Mouse (Mus musculus) hindbrain, embryonic 15.5 days (tissue): ENCODE data around the gene Slc23a2. TPM values are rescaled to one million over a fixed set of nuclear protein-coding genes. Genes with fewer than 3 reads are reported as not detected.

ENCODE experiments used
- ATAC-seq: fragments of 200-750 bp; cut with Nextera tagmentation; 2 replicates; pipeline ENCODE4 v1.8.0; 2017; ENCODE audit warnings: low read depth, moderate number of reproducible peaks, moderate TSS enrichment; ENCODE audit not compliant: low FRiP score
- H3K27ac ChIP-seq: fragments of 300-500 bp; sonication (generic); replicated peaks from 2 replicates; pipeline ENCODE4 v1.5.1; 2015; ENCODE audit warnings: mild to moderate bottlenecking, inconsistent platforms
- H3K27me3 ChIP-seq: fragments of 300-500 bp; sonication (generic); 2 replicates; pipeline ENCODE4 v1.6.1; 2015; ENCODE audit warnings: control low read depth, inconsistent platforms
- H3K36me3 ChIP-seq: fragments of 300-500 bp; sonication (generic); 2 replicates; pipeline ENCODE4 v1.6.1; 2015; ENCODE audit warnings: control low read depth, inconsistent platforms
- H3K4me1 ChIP-seq: fragments of 300-500 bp; sonication (generic); replicated peaks from 2 replicates; pipeline ENCODE4 v1.6.1; 2015; ENCODE audit warnings: control low read depth, inconsistent platforms
- H3K4me2 ChIP-seq: fragments of 300-500 bp; sonication (generic); 2 replicates; pipeline ENCODE4 v1.6.1; 2015; ENCODE audit warnings: moderate library complexity, mild to moderate bottlenecking, inconsistent platforms
- H3K4me3 ChIP-seq: fragments of 300-500 bp; sonication (generic); 2 replicates; pipeline ENCODE4 v1.5.1; 2015; ENCODE audit warnings: mild to moderate bottlenecking, inconsistent platforms
- H3K9ac ChIP-seq: fragments of 300-500 bp; sonication (generic); 2 replicates; pipeline ENCODE4 v1.6.1; 2015; ENCODE audit warnings: inconsistent platforms
- H3K9me3 ChIP-seq: fragments of 300-500 bp; sonication (generic); 2 replicates; pipeline ENCODE4 v1.6.1; 2016; ENCODE audit warnings: control low read depth, inconsistent platforms
- WGBS: fragments of 180-500 bp; shearing (Covaris S2); methylation state at CpG from one replicate; pipeline ENCODE4 v1.1.7; 2015; 5-methylcytosine and 5-hydroxymethylcytosine counted together
- polyA plus RNA-seq: library from polyadenylated mRNA; unstranded; fragments of >200 nt; fragmentation: Nextera tagmentation; extraction: Ambion mirVana; gene quantifications from 2 replicates; pipeline ENCODE4 v1.2.1, GENCODE M21; 2015

Slc23a2 gene
- polyA plus RNA-seq, 1 experiment from 2014 or later: 36.3 TPM

DNA sequence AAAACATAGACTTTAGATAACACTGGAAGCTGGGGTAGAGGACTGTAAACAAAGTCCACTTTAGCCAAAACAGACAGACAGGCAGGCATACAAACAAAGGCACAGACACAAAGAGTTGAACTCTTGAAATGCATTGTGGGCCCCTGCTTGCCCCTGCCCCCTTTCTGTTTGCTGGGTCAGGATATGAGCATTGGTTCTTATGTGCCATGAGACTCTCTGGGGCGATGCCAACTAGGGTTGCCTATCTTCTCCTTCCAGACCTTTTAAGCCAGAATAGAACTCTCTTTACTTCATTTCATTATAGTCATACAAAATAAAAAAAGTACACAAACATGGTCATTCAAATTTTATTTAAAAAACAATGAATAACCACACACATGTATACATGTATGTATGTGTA, 51.6 kb downstream of the Slc23a2 start:
- no peaks in the 10 kb centered on the region for H3K4me1 ChIP-seq
- H3K36me3 ChIP-seq: peaks cover 31% of the 10 kb centered on the region
- no peaks in the 10 kb centered on the region for H3K27me3 ChIP-seq
- ATAC-seq: no peak
- H3K27ac ChIP-seq: no peak overlapping the region
- no peak overlapping the region for H3K4me3 ChIP-seq
- H3K4me2 ChIP-seq: no peak overlapping the region
- H3K9me3 ChIP-seq: no peaks in the 10 kb centered on the region
- H3K9ac ChIP-seq: no peak overlapping the region
- WGBS: 97% methylated on average over 1 of the region's 1 CpGs

DNA sequence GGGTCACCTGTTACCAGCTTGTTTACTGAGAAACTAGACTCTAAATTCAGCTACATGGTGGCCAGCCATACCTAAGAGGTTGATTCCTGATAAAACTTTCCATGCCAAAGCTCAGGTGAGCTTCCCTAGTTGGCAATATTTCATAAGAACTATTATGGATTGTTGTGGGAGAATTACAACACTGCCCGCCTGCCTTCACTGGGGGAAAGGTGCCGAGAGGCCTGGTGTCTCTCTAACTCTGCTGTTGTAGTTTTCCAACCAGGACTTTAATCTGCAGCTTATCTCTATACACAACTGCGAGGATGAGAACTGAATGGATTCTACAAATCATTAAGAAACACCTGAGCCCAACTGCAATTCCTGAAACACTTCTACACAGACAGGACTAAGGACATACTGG, 52.2 kb downstream of the Slc23a2 start:
- Histone ChIP-seq H3K27me3 (no peaks in the 10 kb centered on the region), H3K36me3 (peaks cover 36% of the 10 kb centered on the region), H3K4me1 (no peaks in the 10 kb centered on the region), H3K27ac (no peak overlapping the region), H3K4me2 (no peak overlapping the region), H3K4me3 (no peak overlapping the region), H3K9me3 (no peaks in the 10 kb centered on the region), H3K9ac (no peak overlapping the region)
- 92% methylated on average over 3 of the region's 3 CpGs for WGBS
- ATAC-seq: no peak

DNA sequence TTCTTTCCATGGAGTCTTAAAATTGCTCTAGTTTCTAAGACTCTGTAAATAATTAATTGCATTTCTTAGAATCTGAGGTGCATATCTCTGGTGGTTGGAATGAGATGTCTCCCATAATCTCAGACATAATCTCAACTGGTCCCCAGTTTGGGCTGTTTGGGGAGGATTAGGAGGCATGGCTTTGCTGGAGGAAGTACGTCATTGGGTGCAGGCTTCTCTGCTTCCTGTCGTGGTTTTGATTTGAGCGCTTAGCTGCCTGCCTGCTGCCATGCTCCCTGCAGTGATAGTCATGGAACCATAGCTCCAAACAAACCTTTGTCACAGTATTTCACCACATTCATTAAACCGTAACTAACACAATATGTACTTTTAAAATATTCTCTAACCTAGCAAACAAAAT, 53.2 kb downstream of the Slc23a2 start:
- no peaks in the 10 kb centered on the region for H3K9me3 ChIP-seq
- no peak overlapping the region for H3K4me3 ChIP-seq
- ATAC-seq: no peak
- WGBS: 79% methylated on average over 4 of the region's 4 CpGs
- H3K27ac ChIP-seq: no peak overlapping the region
- peaks cover 45% of the 10 kb centered on the region for H3K36me3 ChIP-seq
- H3K4me1 ChIP-seq: no peaks in the 10 kb centered on the region
- H3K4me2 ChIP-seq: no peak overlapping the region
- H3K9ac ChIP-seq: no peak overlapping the region
- no peaks in the 10 kb centered on the region for H3K27me3 ChIP-seq

DNA sequence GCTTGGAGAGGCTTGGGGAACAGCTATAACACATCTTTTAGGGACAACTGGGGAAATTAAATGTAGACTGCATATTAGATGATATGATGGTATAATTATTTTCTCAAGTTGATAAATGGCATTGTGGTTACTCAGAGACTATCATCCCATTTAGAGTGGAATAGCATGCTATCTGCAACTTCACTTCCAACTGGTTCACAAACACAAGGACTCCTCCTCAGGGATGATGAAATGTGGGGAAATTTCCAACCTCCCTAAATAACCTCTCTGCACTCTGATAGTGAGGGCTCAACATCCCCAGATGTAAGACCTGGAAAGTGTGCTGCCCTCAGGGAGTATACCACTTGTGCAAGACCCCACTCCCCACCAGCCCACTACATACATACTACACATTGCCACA, 60.1 kb downstream of the Slc23a2 start:
- H3K4me3 ChIP-seq: no peak overlapping the region
- no peak overlapping the region for H3K4me2 ChIP-seq
- H3K27me3 ChIP-seq: no peaks in the 10 kb centered on the region
- H3K9me3 ChIP-seq: no peaks in the 10 kb centered on the region
- no peak overlapping the region for H3K27ac ChIP-seq
- no peak for ATAC-seq
- H3K36me3 ChIP-seq: peaks cover 50% of the 10 kb centered on the region
- no peaks in the 10 kb centered on the region for H3K4me1 ChIP-seq
- no peak overlapping the region for H3K9ac ChIP-seq

DNA sequence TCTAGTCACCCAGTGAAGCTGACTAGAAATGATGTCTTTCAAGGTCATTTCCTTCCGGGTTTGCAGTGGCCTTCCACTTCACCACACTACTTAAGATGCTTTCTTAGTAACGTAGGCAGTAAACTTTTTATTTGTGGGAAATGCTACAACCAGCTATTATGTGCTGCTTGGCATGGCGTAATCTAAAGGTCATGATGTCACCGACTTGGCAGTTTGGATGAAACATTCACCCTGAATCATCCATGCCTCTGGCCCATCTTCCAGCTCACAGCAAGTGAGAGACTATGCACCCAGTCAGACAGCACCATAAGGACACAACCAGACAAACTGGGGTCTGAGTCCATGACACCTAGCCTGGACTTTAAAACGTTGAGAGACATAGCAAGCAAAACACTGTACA, 60.5 kb downstream of the Slc23a2 start:
- Histone ChIP-seq H3K9me3 (no peaks in the 10 kb centered on the region), H3K27ac (no peak overlapping the region), H3K4me2 (no peak overlapping the region), H3K36me3 (peaks cover 47% of the 10 kb centered on the region), H3K27me3 (no peaks in the 10 kb centered on the region), H3K9ac (no peak overlapping the region), H3K4me3 (no peak overlapping the region), H3K4me1 (no peaks in the 10 kb centered on the region)
- 81% methylated on average over 5 of the region's 5 CpGs for WGBS
- no peak for ATAC-seq

DNA sequence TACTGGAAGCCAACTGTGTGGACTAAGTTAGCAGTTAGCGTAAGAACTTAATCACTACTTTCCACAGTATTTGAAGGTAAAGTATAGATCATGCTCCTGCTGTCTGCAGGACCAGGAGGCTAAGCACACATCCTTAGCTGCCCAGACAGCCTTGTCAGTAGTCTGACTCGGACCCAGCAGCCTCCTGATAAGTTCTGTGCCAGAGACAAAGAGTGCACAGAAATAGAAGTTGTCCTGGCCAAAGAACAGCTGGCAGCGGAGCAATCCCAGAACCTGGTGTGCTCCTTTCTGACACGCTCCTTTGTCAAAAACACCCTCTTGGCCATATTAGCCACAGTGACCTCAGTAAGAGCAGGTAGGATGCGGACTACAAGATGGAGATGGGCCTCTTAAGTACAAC, 65.8 kb downstream of the Slc23a2 start:
- no peaks in the 10 kb centered on the region for H3K9me3 ChIP-seq
- H3K36me3 ChIP-seq: peaks cover 23% of the 10 kb centered on the region
- H3K27me3 ChIP-seq: no peaks in the 10 kb centered on the region
- ATAC-seq: no peak
- no peak overlapping the region for H3K4me3 ChIP-seq
- H3K4me2 ChIP-seq: no peak overlapping the region
- H3K4me1 ChIP-seq: no peaks in the 10 kb centered on the region
- H3K27ac ChIP-seq: no peak overlapping the region
- no peak overlapping the region for H3K9ac ChIP-seq
- WGBS: 81% methylated on average over 5 of the region's 5 CpGs

DNA sequence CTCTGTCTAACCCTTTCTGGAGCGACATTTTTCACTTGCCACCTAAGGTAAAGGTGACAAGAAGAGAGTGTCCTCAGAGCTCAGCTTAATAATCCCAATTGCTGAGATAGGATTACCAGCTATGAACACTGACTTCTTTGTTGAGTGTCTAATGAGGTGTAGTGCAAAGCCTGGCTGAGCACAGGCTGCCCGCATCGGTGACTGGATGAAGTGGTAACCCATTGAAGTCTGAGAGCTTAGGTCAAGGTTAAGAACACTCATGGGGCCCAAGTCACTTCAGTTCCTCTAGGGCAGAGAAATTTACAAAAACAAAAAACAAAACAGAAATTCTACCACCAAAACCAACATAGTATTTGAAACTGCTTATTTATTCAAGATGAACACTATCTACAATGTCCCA, 71.9 kb downstream of the Slc23a2 start:
- no peak for ATAC-seq
- Histone ChIP-seq H3K9ac (no peak overlapping the region), H3K4me3 (no peak overlapping the region), H3K4me1 (no peaks in the 10 kb centered on the region), H3K27ac (no peak overlapping the region), H3K4me2 (no peak overlapping the region), H3K9me3 (no peaks in the 10 kb centered on the region), H3K36me3 (peaks cover 58% of the 10 kb centered on the region), H3K27me3 (no peaks in the 10 kb centered on the region)
- WGBS: 81% methylated on average over 3 of the region's 3 CpGs

DNA sequence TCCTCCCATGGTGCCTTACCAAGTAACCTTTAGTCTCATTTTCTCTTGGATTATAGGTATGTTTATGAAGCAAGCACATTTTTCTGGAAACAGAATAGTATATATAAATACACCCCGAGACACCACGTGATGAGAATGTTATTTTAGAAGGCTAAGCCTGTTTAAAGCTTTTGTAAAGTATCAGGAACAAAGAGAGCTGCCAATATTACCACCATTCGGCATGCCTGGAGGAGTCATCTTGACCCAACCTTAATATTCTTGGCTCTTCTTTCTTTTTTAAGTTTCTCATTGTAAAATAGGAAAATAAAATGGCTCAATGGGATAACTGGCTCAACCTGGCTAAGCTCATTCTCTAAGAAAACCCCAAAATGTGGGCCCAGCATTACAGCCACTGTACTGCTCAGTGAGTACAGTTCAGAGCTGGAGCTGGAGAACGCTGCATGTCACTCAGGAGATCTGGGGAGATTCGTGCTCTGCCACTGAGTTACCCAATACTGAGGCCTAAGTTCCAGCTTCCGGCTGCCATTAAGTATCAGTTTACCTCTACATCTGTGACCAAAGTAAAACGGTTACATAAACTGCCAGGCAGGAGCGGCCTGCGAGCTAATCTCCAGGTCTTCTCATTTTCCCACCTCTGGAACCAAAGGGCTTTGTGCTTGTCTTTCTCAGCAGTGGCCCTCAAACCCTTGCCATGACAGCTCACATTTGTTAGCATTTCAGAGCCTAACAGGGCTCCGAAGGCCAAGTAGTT, 74.7 kb downstream of the Slc23a2 start:
- ATAC-seq: no peak

DNA sequence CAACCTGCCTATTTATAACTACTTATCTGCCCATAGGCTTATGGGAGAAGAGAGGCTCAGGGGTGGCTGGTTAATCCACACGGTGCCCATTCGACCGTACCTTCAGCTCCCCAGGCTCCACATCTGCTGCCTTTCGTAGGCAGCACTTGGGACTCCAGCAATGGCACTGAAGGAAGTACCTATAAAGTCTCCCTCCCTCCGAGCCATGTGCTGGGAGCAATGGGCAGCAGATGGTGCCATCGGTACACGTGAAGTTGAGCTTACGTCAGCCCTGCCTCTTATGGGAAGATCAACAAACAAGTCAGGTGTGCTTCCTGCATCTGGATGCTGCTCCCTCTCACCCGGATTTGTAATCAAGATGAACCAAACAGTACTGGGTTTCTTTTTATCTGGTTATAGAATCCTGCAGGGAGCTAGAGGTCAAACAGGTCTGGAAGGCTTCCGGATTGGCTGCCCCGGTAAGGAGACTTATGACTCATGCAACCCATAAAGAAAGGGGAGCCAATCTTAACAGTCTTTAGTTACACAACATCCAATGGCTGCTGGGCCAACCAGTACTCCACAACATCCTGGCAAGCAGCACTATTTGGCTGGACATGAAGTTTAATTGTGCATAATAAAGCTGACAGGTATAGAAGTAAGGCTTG, 80.6 kb downstream of the Slc23a2 start:
- H3K9me3 ChIP-seq: no peaks in the 10 kb centered on the region
- H3K27ac ChIP-seq: no peak overlapping the region
- H3K4me3 ChIP-seq: no peak overlapping the region
- no peak overlapping the region for H3K4me2 ChIP-seq
- H3K9ac ChIP-seq: no peak overlapping the region
- H3K4me1 ChIP-seq: no peaks in the 10 kb centered on the region
- H3K27me3 ChIP-seq: no peaks in the 10 kb centered on the region
- ATAC-seq: no peak
- peaks cover 38% of the 10 kb centered on the region for H3K36me3 ChIP-seq
- WGBS: 82% methylated on average over 11 of the region's 11 CpGs

More for the DNA sequence above, 74.7 kb downstream of the Slc23a2 start:
- H3K27me3 ChIP-seq: no peaks in the 10 kb centered on the region
- H3K36me3 ChIP-seq: peaks cover 60% of the 10 kb centered on the region
- no peak overlapping the region for H3K9ac ChIP-seq
- no peaks in the 10 kb centered on the region for H3K4me1 ChIP-seq
- H3K27ac ChIP-seq: no peak overlapping the region
- H3K9me3 ChIP-seq: no peaks in the 10 kb centered on the region
- WGBS: 94% methylated on average over 10 of the region's 10 CpGs
- H3K4me2 ChIP-seq: no peak overlapping the region
- no peak overlapping the region for H3K4me3 ChIP-seq

DNA sequence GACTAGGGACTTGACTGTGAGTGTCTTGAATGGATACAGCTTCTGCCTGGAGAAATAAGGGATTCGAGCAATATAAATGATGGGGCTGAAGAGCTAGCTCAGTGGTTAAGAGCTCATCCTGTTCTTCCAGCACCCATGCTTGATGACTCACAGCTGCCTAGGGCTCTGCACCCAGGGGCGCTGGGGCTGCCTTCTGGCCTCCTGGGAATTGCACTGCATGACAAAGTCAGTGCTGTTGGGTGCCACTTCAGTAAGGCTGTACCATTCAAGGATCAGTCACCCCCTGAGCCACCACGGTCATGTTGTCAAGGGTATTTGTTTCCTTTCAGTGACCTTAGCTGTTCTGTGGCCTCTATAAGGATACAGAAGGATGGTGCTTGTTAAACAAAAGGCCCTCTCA, 81.1 kb downstream of the Slc23a2 start:
- Histone ChIP-seq H3K27me3 (no peaks in the 10 kb centered on the region), H3K4me1 (no peaks in the 10 kb centered on the region), H3K4me2 (no peak overlapping the region), H3K27ac (no peak overlapping the region), H3K36me3 (peaks cover 36% of the 10 kb centered on the region), H3K9ac (no peak overlapping the region), H3K4me3 (no peak overlapping the region), H3K9me3 (no peaks in the 10 kb centered on the region)
- 87% methylated on average over 3 of the region's 3 CpGs for WGBS
- no peak for ATAC-seq

DNA sequence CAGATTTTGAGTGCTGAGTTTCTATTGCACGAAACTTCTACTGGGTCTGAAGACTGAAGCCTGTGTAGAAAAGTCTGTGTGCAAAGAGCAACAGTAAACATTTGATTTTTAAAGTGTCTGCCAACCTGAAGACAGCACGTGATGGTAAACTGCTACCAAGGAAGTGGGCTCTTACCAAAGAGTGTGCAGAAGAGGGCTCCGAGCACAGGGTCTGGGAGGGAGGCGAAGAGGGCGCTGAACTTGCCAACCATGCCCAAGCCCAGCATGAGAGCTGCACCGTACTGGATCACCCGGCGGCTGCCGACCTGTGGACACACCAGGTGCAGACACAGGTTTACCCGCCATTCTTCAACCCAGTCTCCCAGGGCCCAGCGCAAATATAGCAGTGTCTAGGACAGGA, 83.0 kb downstream of the Slc23a2 start:
- ATAC-seq: no peak

DNA sequence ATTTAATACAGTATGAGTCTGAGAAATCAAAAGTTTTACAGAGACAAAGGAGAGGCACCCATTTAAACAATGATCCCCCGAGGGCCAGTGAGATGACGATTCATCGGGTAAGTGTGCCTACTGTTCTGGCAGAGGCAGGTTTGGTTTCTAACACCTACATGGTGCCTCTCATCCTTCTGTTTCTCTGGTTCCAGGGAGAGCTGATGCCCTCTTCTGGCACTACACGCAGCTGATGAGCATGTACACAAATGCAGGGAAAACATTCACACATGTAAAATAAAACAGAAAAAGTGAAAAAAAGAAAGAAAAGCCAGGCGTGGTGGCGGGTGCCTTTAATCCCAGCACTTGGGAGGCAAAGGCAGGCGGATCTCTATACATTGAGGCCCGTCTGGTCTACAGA, 85.0 kb downstream of the Slc23a2 start:
- 88% methylated on average over 8 of the region's 8 CpGs for WGBS
- H3K27me3 ChIP-seq: no peaks in the 10 kb centered on the region
- ATAC-seq: no peak
- H3K36me3 ChIP-seq: peaks cover 55% of the 10 kb centered on the region
- H3K4me3 ChIP-seq: no peak overlapping the region
- no peaks in the 10 kb centered on the region for H3K9me3 ChIP-seq
- H3K27ac ChIP-seq: no peak overlapping the region
- no peak overlapping the region for H3K9ac ChIP-seq
- no peaks in the 10 kb centered on the region for H3K4me1 ChIP-seq
- H3K4me2 ChIP-seq: no peak overlapping the region

More for the DNA sequence above, 83.0 kb downstream of the Slc23a2 start:
- WGBS: 93% methylated on average over 11 of the region's 11 CpGs
- H3K4me1 ChIP-seq: no peaks in the 10 kb centered on the region
- H3K9me3 ChIP-seq: no peaks in the 10 kb centered on the region
- H3K36me3 ChIP-seq: peaks cover 50% of the 10 kb centered on the region
- no peaks in the 10 kb centered on the region for H3K27me3 ChIP-seq
- no peak overlapping the region for H3K4me3 ChIP-seq
- no peak overlapping the region for H3K4me2 ChIP-seq
- no peak overlapping the region for H3K9ac ChIP-seq
- no peak overlapping the region for H3K27ac ChIP-seq

DNA sequence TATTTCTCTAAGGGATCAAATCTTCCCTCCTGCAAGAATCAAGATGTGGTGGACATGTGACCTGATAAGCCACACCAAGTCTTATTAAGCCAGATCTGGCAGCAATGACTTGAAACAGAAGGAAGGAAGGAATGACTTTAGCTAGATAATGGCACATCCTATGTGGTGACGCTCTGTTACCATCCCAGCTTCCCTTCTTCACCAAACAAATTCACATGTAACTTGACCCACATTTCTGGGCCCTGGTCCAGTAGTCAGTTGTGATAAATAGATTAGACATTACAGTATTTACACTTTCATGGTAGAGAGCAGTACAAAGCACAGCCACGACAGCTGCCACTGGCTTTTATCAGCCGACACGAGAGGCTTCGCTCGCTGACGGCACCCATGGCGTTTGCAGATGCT, 89.6 kb downstream of the Slc23a2 start:
- WGBS: 88% methylated on average over 8 of the region's 8 CpGs
- H3K27me3 ChIP-seq: no peaks in the 10 kb centered on the region
- H3K27ac ChIP-seq: no peak overlapping the region
- no peaks in the 10 kb centered on the region for H3K4me1 ChIP-seq
- H3K36me3 ChIP-seq: peaks cover 43% of the 10 kb centered on the region
- H3K9ac ChIP-seq: no peak overlapping the region
- no peaks in the 10 kb centered on the region for H3K9me3 ChIP-seq
- no peak overlapping the region for H3K4me3 ChIP-seq
- H3K4me2 ChIP-seq: no peak overlapping the region
- ATAC-seq: no peak
